Comparison of ENCODE assay signal across 30 mouse cellular contexts in the genomic region with DNA sequence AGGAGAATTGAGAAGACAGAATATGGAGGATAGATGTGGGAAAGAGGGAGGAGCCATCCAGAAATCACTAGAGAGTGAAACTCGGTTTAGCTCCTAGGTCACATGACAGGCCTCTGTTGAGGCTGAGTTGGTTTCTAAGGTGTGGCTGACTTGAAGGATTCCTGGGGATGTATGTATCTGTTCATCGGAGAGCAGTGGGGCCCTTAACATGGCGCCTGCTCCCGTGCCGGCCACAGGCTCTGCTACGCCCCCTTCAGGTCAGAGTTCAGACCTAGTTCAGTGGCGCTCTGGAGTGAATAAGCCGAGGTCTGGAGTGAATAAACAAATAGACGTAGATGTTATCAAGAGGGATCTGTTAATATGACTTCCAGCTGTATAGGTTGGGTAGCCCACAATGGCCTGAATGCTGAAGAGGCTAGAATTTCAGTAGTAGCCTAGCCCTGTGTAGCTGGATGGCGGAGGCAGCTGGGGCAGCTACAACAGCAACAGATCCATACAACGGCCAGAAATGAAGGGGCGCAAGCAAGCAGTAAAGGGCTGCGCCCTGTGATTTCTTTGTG.
DNase-seq lines count a peak whose midpoint lies in the region; ATAC-seq and TF ChIP-seq lines count a peak whose summit lies in the region.
"Had no signal": no experiment of that assay in that cellular context is flagged by ENCODE, and none has a peak within 500 bp of the region (broad histone marks: within the 10 kb centered on the region; RNA-seq: fewer than 3 reads in every experiment).

No protein-coding gene starts in this region.

- no peaks in the 10 kb centered on the region for H3K36me3 ChIP-seq in kidney, postnatal 0 days (ENCODE audit: insufficient read depth, low read length)
- no peaks in the 10 kb centered on the region for H3K36me3 ChIP-seq in kidney, adult 2 months (ENCODE audit: control insufficient read depth, insufficient read depth, low read length)
- H3K36me3 ChIP-seq in testis, adult 2 months (ENCODE audit: control insufficient read depth, insufficient read depth, low read length): no peaks in the 10 kb centered on the region
- H3K36me3 ChIP-seq in embryonic facial prominence, embryonic 10.5 days (replicated peaks): no peaks in the 10 kb centered on the region
- H3K36me3 ChIP-seq: embryonic facial prominence, embryonic 13.5 days; heart, embryonic 12.5 days; hindbrain, embryonic 13.5 days; limb, embryonic 10.5 days; limb, embryonic 15.5 days; liver, embryonic 15.5 days; lung, embryonic 15.5 days; midbrain, embryonic 15.5 days had no signal

- H3K4me2 ChIP-seq in kidney, postnatal 0 days (ENCODE audit: low read length): no peak overlapping the region
- H3K4me2 ChIP-seq: embryonic facial prominence, embryonic 13.5 days; heart, embryonic 12.5 days; hindbrain, embryonic 13.5 days; limb, embryonic 15.5 days; liver, embryonic 15.5 days; lung, embryonic 15.5 days; midbrain, embryonic 15.5 days had no signal

- no peak overlapping the region for H3K27ac ChIP-seq in kidney, postnatal 0 days
- H3K27ac ChIP-seq in kidney, adult 2 months (ENCODE audit: insufficient read depth, low read depth, low read length): no peak overlapping the region
- no peak overlapping the region for H3K27ac ChIP-seq in testis, adult 2 months (ENCODE audit: control insufficient read depth, insufficient read depth, low read depth, low read length)
- no peak overlapping the region; the same call in 1 of the 2 replicates for H3K27ac ChIP-seq in embryonic facial prominence, embryonic 10.5 days (replicated peaks)
- H3K27ac ChIP-seq: embryonic facial prominence, embryonic 13.5 days; heart, adult 2 months; hindbrain, embryonic 13.5 days; limb, embryonic 15.5 days; liver, embryonic 15.5 days; lung, embryonic 15.5 days; macrophage; midbrain, embryonic 15.5 days had no signal

- H3K4me1 ChIP-seq in kidney, postnatal 0 days (replicated peaks; ENCODE audit: insufficient read depth, low read length): no peaks in the 10 kb centered on the region; the same call in 1 of the 2 replicates
- H3K4me1 ChIP-seq in kidney, adult 2 months (ENCODE audit: control insufficient read depth, insufficient read depth, low read length): no peaks in the 10 kb centered on the region
- H3K4me1 ChIP-seq in testis, adult 2 months (ENCODE audit: control insufficient read depth, insufficient read depth, low read length): peaks cover 10% of the 10 kb centered on the region
- H3K4me1 ChIP-seq in embryonic facial prominence, embryonic 10.5 days: peaks cover 30% of the 10 kb centered on the region
- H3K4me1 ChIP-seq: liver, embryonic 15.5 days had no signal

- H3K4me3 ChIP-seq in kidney, postnatal 0 days (replicated peaks; ENCODE audit: low read depth, low read length): no peak overlapping the region
- H3K4me3 ChIP-seq in kidney, adult 2 months (ENCODE audit: insufficient read depth, low read depth, low read length): no peak overlapping the region
- peak overlapping the region; percentile 17; the same call in 1 of the 2 replicates for H3K4me3 ChIP-seq in testis, adult 2 months (ENCODE audit: control insufficient read depth, low read depth, low read length)
- no peak overlapping the region for H3K4me3 ChIP-seq in embryonic facial prominence, embryonic 10.5 days
- H3K4me3 ChIP-seq: embryonic facial prominence, embryonic 13.5 days; heart, adult 2 months; heart, embryonic 12.5 days; hindbrain, embryonic 13.5 days; limb, embryonic 10.5 days; limb, embryonic 15.5 days; liver, embryonic 15.5 days; lung, embryonic 15.5 days; midbrain, embryonic 15.5 days had no signal

- TF ChIP-seq CTCF in kidney, postnatal 0 days (IDR thresholded peaks at IDR 0.05; ENCODE audit: low read depth): 0 out of 2 replicates have a peak, but pooled peaks have one; percentile 9
- TF ChIP-seq CTCF in kidney, adult 2 months (conservative IDR thresholded peaks at IDR 0.05; ENCODE audit: insufficient read depth, insufficient read length, low read depth, low read length): no peak
- peak; percentile 49; the same call in 1 of the 2 replicates for TF ChIP-seq CTCF in testis, adult 2 months (IDR thresholded peaks at IDR 0.05; ENCODE audit: control insufficient read depth, insufficient read depth, insufficient replicate concordance, low read depth, low read length)

- H3K9ac ChIP-seq in kidney, postnatal 0 days (ENCODE audit: low read depth, low read length): no peak overlapping the region
- H3K9ac ChIP-seq: embryonic facial prominence, embryonic 13.5 days; forebrain, postnatal 0 days; heart, embryonic 12.5 days; hindbrain, embryonic 13.5 days; limb, embryonic 15.5 days; liver, embryonic 15.5 days; lung, embryonic 15.5 days; midbrain, embryonic 15.5 days had no signal

- 82% methylated on average over 13 of the region's 13 CpGs for WGBS in kidney, postnatal 0 days
- WGBS in kidney, adult 2 months: 90% methylated on average over 13 of the region's 13 CpGs
- 73% methylated on average over 13 of the region's 13 CpGs for WGBS in embryonic facial prominence, embryonic 10.5 days

- no peaks in the 10 kb centered on the region for H3K27me3 ChIP-seq in kidney, postnatal 0 days (ENCODE audit: insufficient read depth, low read length)
- H3K27me3 ChIP-seq in kidney, adult 2 months (replicated peaks; ENCODE audit: control insufficient read depth, insufficient read depth, low read length): no peaks in the 10 kb centered on the region
- no peaks in the 10 kb centered on the region for H3K27me3 ChIP-seq in testis, adult 2 months (ENCODE audit: control insufficient read depth, insufficient read depth, low read length)
- H3K27me3 ChIP-seq in embryonic facial prominence, embryonic 10.5 days (replicated peaks; ENCODE audit: low read depth, poor library complexity, severe bottlenecking): no peaks in the 10 kb centered on the region
- H3K27me3 ChIP-seq: CH12.LX; embryonic facial prominence, embryonic 13.5 days; heart, embryonic 12.5 days; hindbrain, embryonic 13.5 days; limb, embryonic 15.5 days; liver, embryonic 15.5 days; lung, embryonic 15.5 days; midbrain, embryonic 15.5 days had no signal

- no peak for ATAC-seq in kidney, postnatal 0 days (replicated peaks; ENCODE audit: low FRiP score, low read depth)
- ATAC-seq: activated CD4-positive, CD25-positive, alpha-beta regulatory T cell, adult 4 months; forebrain, postnatal 0 days had no signal

- TF ChIP-seq POLR2A in kidney, adult 2 months (IDR thresholded peaks at IDR 0.05; ENCODE audit: low read depth, low read length): no peak
- TF ChIP-seq POLR2A in testis, adult 2 months (IDR thresholded peaks at IDR 0.05; ENCODE audit: control insufficient read depth, low read depth, low read length): no peak

- H3K9me3 ChIP-seq in kidney, postnatal 0 days (replicated peaks; ENCODE audit: low read length): no peaks in the 10 kb centered on the region
- H3K9me3 ChIP-seq in embryonic facial prominence, embryonic 10.5 days: no peaks in the 10 kb centered on the region
- H3K9me3 ChIP-seq: embryonic facial prominence, embryonic 13.5 days; heart, embryonic 12.5 days; hindbrain, embryonic 13.5 days; limb, embryonic 10.5 days; limb, embryonic 15.5 days; liver, embryonic 15.5 days; lung, embryonic 15.5 days; midbrain, embryonic 15.5 days had no signal

- no peak for DNase-seq in kidney, postnatal 0 days (ENCODE audit: low spot score)
- no peak for DNase-seq in kidney, adult 2 months
- no peak for DNase-seq in testis, postnatal 14 days (ENCODE audit: low spot score)
- DNase-seq in embryonic facial prominence, embryonic 10.5 days (ENCODE audit: low spot score): peak; percentile 37
- no peak for DNase-seq in cerebellum, adult 9-11 months
- no peak for DNase-seq in B cell, adult 2 months
- DNase-seq: adrenal gland, adult 2 months; cerebellum, adult 8-10 months; cerebellum, postnatal 36 days; forebrain, postnatal 0 days; heart, adult 2 months; heart, postnatal 4 days; kidney, adult 8-10 months; kidney, postnatal 10 days; layer of hippocampus, postnatal 36 days; right cerebral cortex, postnatal 25 days; thymus, adult 2 months; thymus, postnatal 36 days had no signal
